Mouse (Mus musculus): ENCODE results near the gene Smim8.
"Not testable (repeated sequence)": the region's sequence is repeated elsewhere in the genome, so short reads cannot be mapped to it uniquely, and the experiment has no call there.

The Smim8 gene

DNA sequence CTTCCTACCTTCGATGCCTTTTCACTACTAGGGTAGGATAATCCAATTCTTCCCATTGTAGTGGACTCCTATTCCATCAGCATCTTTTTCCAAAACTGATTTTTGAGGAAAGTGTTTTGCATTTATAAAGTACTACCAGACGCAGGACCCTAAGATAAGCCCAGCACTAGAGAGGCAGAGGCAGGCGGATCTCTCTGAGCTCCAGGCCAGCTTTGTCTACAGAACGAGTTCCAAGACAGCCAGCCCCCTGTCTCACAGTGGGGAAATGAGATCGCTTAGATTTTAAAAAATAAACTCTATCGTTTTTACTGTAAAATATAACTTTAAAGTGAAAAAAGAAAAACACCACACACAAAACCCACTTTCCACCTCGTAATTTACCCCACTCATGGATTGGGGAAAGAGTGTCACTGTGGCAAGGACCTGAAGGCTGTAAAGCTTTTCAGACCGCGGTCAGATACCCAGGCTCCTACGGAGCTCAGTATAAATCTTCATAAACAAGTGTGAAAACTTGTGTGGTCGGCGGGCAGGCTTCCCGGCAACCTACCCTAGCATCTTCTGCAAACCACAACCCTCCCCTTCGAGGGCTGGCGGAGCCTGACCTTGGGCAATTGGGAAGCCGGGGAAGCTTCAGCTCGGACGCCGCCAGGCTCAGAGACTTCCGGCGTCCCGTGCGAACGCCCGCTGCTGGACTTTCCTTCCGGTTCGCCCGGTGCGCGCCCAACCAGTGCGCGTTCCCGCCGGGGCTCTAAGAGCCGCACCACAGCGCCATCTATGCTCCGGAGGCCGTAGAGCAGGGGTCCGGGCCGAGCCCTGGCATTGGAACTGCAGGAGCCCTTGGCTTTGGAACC is at the start of gene Smim8:
Gene Smim8 (minus strand): TSS at position 747 of the 851 bp plus-strand sequence.
- ATAC-seq (ENCODE audit: low TSS enrichment) = peak; percentile 99

DNA sequence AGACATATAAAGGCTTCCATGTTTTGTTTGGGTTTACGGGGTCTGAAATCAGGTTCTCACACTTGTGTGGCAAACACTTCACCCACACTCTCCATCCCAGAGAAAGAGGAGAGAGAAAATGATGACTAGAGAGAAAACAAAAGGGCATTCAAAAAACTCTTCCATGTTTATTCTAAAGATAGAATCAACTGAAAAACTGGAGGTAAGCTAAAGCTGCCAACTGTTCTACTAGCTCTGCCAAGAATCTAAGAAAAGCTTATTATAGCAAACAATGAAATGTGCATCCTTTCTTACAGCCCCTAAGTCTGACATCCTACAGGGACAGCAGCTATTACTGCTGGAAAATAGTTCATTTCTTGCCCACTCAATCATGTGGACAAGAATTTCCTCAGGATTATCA is 45.7 kb upstream of the Smim8 start:
- peak; percentile 89 for ATAC-seq (ENCODE audit: low TSS enrichment)

DNA sequence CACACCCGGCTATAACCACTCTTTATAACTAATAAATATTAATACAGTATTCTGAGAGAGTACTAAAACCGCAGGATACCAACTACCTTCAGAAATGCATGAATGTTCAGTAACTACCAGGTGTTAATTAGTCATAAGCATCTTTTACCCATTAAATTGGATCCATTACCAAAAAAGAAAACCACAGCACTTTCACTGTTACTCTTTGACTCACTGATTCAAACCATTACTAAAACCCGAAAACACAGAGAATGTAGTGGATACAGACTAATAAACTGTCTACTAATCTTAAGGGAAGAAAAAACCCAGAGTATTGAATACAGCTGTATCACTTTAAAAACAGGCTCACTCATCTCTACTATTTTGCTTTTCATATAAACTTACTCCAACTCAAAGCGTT is 41.7 kb upstream of the Smim8 start:
- no peak for ATAC-seq (ENCODE audit: low TSS enrichment)

DNA sequence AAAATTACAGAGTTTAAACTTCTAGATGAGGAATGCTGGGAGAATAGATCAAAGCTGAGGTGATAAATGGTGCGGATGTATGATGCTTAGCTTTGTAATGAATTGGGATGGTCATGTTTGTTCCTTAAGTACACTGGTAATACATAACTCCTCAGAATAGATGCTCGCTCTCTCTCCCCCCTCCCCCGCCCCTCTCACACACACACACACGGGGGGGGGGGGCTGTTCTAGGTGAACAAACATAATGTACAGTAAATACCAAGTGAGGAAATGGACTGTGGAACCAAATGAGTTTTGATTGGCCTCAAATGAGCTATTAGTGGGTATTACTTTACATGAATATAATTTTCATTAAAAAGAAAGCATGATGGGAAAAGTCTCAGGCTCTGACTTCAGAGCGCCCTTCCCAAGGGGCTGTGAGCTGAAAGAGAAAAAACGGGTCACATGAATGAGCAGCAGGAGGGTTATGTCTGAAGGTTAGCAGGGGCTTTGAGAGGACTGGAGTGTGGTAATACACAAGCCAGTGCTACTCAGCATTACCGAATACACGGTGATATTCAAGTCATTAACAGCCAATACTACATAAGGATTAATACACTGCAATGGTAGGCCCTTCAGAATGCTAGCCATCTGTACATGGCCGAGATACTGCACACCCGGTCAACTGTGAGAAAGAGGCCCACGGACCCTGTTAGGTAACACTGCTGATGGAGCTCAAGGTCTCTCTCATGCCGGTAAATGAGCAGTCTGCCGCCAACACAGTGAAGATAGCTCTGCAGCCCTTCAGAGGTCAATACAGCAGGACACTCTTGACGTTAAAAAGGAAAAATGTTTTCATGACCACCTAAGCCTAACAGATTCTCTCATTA is 23.2 kb upstream of the Smim8 start:
- no peak for ATAC-seq (ENCODE audit: low TSS enrichment)

DNA sequence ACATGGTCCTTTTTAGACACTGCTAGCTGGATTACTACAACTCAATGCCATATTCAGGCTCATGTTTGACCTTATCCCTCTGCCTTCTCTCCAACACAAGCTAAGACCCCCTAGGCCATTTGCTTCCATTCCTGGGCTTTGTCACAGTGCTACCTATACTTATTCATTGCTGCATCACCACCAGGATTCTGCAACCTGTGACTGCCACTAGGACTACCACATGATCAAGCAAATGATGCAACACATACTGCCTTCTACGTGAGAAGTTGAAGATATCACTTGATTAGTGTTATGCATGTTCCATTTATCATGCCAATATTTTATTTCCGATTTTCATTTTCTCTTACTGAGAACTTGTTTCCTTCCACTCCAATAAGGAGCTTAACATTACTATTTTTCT is 19.8 kb upstream of the Smim8 start:
- ATAC-seq (ENCODE audit: low TSS enrichment) = no peak

DNA sequence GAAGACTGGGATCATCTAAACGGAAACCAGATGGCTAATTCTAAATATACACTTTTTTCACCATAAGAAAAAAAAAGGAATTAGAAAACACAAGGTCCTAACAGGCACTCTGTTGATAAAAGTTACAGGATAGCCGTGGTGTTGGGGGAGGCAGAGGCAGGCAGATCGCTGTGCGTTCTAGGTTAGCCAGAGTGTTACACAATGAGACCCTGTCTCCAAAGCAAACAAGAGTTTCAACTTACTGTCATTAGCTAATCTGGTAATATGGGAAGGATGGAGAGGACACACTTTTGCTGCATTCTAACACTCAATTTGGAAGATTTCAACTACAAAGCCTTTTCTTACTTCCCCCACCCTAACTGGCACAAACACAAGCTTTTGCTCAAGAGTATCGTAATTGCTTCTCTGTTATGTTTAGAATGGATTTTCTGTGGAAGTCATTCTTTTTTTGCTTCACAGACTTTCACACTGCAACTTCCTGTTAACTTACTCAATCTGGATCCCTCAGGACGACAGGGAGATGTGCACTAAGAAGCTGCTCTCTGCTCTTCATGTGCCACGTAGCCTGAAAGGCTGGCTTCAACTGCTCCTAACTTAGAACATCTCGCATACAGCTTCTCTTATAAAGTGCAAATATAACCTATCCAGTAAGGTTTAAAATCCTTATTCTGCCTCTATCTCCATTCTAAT is 19.2 kb upstream of the Smim8 start:
- ATAC-seq (ENCODE audit: low TSS enrichment) = peak; percentile 66

DNA sequence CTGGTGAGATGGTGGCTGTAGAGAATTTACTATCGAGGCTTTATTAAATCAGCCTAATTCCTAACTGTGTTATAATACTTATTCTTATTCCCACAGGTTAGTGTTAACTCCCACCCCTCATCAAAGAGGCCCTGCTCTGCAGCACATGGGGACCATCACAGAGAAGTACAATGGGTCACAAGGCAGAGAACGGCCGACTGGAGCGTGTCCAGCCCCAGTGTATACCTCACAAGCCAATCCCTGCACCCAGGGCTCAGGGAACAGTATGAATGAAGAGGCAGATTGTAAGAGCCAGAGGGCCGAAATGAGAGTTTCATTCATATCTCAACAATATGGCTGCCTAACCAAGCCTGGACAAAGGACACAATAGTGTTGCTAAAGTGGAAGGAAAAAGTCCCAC is 18.1 kb upstream of the Smim8 start:
- no peak for ATAC-seq (ENCODE audit: low TSS enrichment)

DNA sequence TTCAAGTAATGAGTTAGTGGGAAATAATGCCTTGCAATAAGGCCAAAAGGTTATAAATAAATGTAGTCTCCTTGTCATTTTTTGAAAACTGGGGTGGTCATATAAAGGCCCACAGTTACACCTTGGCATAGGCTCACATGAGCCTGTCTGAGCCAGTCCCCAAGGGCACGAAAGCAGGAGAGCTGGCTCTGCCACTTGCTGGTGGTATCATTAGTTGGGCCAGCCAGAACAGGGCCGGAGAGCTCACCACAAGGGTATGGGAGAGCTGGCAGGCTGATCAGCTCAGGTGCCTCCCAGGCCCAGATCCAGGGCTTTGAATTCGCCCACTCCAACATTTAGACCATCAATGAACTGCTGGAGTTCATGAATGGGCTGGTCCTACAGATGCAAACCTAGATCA is 8.3 kb upstream of the Smim8 start:
- no peak for ATAC-seq (ENCODE audit: low TSS enrichment)

DNA sequence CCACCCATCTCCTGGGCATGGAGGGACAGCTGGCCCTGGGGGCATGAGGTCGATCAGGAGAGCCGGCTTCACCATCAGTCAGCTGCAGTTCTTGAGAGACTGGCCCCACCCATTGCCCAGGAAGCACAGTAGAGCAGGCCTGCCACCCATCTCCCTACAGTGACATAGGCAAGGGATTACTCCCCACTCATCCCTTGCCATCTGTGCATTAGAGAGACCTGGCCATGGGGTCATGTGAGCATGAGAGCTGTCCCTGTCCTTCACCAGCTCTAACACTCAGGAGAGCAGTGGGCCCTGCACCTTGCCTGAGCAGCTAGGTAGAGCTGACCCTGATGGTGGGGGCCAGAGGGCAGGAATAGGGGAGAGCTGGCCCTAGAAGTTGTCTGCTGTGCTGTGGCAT is 7.4 kb upstream of the Smim8 start:
- ATAC-seq (ENCODE audit: low TSS enrichment) = no peak

DNA sequence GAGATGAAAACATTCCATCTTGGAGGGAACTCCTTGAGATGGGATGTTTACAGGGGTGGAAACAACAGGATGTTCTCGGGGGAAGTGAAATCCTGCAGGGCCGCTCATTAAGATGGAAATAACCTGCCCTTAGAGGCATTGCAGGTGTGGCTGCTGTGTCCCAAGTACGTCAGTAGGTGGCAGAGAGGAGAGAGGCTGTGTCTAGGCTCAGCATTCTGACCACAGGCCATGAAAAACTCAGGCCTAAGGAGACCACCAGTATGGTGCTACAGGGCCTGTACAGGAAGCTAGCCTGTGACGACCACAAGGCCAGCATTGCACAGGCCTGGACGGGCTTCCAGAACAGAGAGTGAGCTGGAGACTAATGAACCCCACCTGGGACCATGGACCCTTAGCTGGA is 6.6 kb upstream of the Smim8 start:
- ATAC-seq (ENCODE audit: low TSS enrichment) = no peak

DNA sequence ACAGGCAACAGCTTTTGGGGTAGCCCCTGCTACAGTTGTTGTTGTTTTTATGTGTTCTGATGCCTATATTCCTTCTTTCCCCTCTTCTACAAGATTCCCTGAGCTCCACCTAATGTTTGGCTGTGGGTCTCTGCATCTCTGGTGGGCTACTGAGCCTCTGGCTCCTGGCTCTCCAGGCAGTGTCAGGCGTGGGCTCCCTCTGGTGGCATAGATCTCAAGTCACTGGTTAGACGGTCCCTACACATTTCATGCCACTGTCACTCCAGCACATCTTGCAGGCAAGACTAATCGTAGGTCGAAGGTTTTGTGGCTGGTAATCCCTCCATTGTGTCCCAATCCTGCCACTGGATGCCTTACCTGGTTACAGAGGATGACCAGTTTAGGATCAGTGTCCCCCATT is 4.5 kb upstream of the Smim8 start:
- no peak for ATAC-seq (ENCODE audit: low TSS enrichment)

DNA sequence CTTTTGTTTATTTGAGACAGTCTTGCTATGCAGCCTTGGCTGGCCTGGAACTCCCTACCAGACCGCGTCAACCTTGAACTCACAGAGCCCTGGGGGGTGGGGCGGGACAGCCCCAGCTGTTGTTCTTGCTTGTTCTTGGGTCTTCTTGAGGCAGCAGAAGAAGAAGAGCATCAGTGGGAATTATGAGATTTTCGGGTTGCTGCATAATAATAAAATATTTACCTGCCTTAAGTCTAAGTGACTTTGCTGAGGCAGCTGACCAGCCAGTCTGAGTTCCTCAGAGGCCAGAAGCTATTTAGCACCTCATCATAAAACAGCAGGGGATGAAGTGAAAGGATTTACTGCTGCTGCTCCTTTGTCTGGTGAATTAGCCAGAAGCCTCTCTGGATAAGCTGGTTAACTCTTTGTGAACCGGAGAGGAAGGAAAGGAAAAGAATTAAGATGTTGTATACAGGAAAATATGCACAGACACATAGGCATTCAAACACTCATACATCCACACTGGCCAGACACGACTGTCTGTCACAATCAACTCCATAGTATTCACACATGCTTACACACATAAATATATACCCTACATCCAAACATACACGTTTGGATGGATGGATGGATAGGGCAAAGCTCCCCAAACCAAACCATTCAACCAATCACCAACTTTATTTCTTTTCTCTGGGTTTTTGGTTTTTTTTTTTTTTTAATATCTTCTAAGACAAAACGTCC is 6.4 kb downstream of the Smim8 start:
- no peak for ATAC-seq (ENCODE audit: low TSS enrichment)

DNA sequence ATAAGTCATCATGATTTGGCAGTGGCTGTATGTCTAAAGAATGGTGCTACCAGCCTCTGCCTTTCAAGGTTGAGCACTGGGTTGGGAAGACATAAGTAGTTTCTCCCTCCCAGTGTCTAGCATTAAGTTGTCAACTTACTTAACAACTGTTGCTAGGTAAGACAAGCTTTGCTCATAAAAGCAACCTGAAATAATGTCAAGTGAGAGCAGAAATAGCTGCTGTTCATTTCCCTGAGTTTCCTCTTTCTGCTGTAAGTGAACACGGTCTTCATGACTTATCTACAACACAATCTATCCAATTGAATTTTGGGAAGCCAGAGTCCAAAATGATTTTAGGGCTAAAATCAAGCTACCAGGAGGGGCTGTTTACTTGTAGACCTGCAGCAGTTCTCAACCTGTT is 22.1 kb downstream of the Smim8 start, which contains the start of gene Gm136:
Gene Gm136 (minus strand): TSS at position 101 of the 400 bp plus-strand sequence.
- ATAC-seq (ENCODE audit: low TSS enrichment) = no peak

DNA sequence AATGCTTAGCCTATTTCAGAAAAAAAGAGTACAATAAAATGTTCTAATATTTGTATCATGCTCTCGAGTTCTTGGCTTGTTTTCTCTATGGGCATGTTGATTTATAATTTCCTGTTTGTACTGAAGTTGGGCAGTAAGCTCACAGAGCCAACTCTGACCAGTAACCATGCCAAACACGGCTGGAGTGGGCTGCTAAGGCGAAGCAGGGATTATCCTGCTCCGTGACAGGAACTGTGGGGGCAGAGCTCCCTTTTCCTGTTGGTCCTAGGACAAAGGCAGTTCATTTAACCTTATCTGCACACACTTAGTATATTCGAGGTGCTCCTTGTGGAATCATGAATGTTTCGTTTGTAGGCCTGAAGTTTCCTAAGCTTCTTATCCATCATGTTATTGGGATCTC is 29.0 kb downstream of the Smim8 start:
- ATAC-seq (ENCODE audit: low TSS enrichment) = no peak

DNA sequence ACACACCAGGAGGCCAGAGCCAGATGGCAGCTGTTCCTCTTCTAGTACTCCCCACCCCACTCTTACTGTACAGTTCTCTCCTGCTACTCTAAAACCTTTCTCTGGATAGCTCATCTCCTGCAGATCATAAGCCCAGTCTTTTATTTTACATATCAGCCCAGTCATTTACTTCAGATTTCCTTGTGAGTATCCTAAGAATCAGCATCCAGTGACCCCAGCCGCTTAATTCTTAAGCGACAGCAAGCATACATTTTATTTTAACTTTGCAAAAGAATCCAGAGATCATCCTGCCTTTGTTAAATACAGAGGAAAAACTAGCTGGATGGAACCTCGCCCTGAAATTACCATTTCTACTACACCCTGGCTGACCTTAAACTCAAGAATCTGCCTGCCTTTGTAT is 43.8 kb downstream of the Smim8 start:
- no peak for ATAC-seq (ENCODE audit: low TSS enrichment)

DNA sequence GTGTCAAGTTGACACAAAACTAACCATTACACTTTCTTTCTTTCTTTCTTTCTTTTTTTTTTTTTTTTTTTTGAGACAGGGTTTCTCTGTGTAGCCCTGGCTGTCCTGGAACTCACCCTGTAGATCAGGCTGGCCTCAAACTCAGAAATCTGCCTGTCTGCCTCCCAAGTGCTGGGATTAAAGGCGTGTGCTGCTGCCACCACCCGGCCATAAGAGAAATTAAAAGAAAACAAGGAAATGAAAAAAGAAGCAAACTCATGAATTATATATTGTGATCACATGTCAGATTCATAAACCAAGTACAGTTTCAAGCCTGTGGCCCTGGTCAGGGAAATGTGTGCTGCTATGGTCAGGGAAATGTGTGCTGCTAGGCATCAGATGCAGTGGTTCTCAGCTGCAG is 44.8 kb downstream of the Smim8 start:
- ATAC-seq (ENCODE audit: low TSS enrichment) = 0 out of 2 replicates have a peak, but pooled peaks have one; percentile 38

DNA sequence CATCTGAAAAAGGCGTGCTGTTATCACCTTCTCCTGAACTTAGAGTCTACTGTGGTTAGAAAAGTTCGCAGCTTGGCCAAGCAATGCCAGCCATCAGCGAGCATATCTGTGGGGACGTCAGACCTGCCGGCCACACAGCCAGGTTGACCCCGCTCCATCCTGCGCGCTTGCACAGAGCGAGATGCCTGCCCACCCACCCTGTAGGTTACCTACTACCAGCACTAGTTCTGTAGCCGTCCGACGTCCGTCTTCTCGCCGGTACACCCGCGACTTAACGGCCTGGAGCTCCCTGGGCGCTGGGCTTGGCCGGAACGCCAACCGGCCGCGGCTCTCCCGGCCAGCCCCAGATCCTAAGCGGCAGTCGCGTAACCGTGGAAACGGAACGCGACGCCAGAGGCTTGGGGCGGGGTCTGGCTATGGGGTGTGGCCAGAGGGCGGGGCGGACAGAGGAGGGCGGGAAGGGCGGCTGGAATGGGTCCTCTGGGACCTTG is 48.3 kb downstream of the Smim8 start, which contains the start of gene Cfap206:
Gene Cfap206 (minus strand): TSS at position 356 of the 491 bp plus-strand sequence.
- peak; percentile 99 for ATAC-seq (ENCODE audit: low TSS enrichment)

DNA sequence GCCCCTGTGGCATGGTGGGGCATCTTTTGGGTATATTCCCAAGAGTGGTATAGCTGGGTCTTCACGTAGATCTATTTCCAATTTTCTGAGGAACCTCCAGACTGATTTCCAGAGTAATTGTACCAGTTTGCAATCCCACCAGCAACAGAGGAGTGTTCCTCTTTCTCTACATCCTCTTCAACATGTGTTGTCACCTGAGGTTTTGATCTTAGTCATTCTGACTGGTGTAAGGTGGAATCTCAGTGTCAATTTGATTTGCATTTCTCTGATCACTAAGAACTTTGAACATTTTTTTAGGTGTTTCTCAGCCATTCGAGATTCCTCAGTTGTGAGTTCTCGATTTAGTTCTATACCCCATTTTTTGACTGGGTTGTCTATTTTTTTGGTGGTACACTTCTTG is 52.5 kb downstream of the Smim8 start:
- not testable (repeated sequence) for ATAC-seq (ENCODE audit: low TSS enrichment)

DNA sequence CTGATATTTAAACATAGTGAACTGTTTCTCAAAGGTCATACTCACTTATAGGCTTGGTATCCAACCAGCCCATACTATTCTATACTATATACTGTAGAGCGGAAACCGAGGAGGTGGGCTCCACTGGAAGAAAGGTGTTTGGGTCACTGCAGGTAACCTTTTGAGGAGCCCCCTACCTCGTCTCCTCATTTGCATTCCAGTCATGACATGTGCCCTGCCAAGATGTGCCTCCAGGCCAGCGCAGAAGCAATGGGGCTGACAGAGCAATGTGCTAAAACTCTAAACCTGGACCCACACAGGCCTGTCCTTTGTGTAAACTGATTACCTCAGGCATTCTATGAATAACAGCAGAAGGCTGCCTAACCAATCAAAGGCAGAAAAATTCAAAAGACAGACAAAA is 53.9 kb downstream of the Smim8 start:
- ATAC-seq (ENCODE audit: low TSS enrichment) = no peak

DNA sequence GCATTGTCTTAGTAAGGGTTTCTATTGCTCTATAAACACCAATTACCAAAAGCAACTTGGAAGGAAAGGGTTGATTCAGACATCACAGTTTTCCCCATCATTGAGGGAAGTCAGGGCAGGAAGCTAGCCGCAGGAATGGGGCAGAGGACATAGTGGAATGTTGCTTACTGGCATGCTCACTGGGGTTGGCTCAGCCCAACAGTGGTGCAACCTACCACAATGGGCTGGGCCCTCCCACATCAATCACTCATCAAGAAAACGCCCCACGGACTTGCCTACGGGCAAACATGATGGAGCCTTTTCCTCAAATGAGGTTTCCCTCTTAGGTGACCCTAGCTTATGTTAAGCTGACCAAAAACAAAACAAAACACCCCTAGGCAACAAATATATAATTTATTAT is 55.0 kb downstream of the Smim8 start:
- no peak for ATAC-seq (ENCODE audit: low TSS enrichment)
